Mouse (Mus musculus) megakaryocyte-erythroid progenitor cell, adult 5-6 weeks (primary cell): ENCODE measurements around the gene Phlpp2. TPM values are rescaled to one million over a fixed set of nuclear protein-coding genes. Genes with fewer than 3 reads are reported as not detected.

Experiments
- total RNA-seq, 2 experiments: library from RNA; stranded (forward) in 1 of 2; stranded (reverse) in 1 of 2; fragments of 200-1000, 215-1000 nt in 1 of 2; fragments of >200 nt in 1 of 2; fragmentation: Nextera tagmentation in 1 of 2; gene quantifications; 2 replicates each; pipeline ENCODE4 v1.2.3; 2014 to 2017

Phlpp2 gene
- total RNA-seq, 2 experiments from 2014 or later, result 8.8 to 12.7 TPM

Other genes with a start within 250 kb of the Phlpp2 start
- gene Ist1, start 175.3 kb upstream of the Phlpp2 start, total RNA-seq (2014; fragmentation: Nextera tagmentation), result 71.2 and 72.9 TPM in 2 replicates
- 80.7 and 86.8 TPM in 2 replicates for gene Ist1, start 175.3 kb upstream of the Phlpp2 start, total RNA-seq (2017)
- gene Zfp821, start 163.0 kb upstream of the Phlpp2 start, total RNA-seq (2014; fragmentation: Nextera tagmentation), result 6.6 and 8.7 TPM in 2 replicates
- 7.3 and 10.2 TPM in 2 replicates for gene Zfp821, start 163.0 kb upstream of the Phlpp2 start, total RNA-seq (2017)
- gene Atxn1l, start 130.8 kb upstream of the Phlpp2 start, total RNA-seq (2014; fragmentation: Nextera tagmentation), result 8.5 and 18.3 TPM in 2 replicates
- gene Atxn1l, start 130.8 kb upstream of the Phlpp2 start, total RNA-seq (2017), result 8.7 and 9.2 TPM in 2 replicates
- gene Ap1g1, start 90.0 kb upstream of the Phlpp2 start, total RNA-seq (2014; fragmentation: Nextera tagmentation), result 65.0 and 65.3 TPM in 2 replicates
- gene Ap1g1, start 90.0 kb upstream of the Phlpp2 start, total RNA-seq (2017), result 55.6 and 69.0 TPM in 2 replicates
- not detected in 2 replicates for gene Marveld3, start 93.7 kb downstream of the Phlpp2 start, total RNA-seq (2014; fragmentation: Nextera tagmentation)
- not detected in 2 replicates for gene Marveld3, start 93.7 kb downstream of the Phlpp2 start, total RNA-seq (2017)
- not detected in 2 replicates for gene Tat, start 121.9 kb downstream of the Phlpp2 start, total RNA-seq (2014; fragmentation: Nextera tagmentation)
- not detected in 2 replicates for gene Tat, start 121.9 kb downstream of the Phlpp2 start, total RNA-seq (2017)
- gene Chst4, start 171.2 kb downstream of the Phlpp2 start, total RNA-seq (2014; fragmentation: Nextera tagmentation), result not detected in 2 replicates
- not detected in 2 replicates for gene Chst4, start 171.2 kb downstream of the Phlpp2 start, total RNA-seq (2017)
- 0.27 TPM in 1 of 2 replicates, not detected in the other for gene Zfp612, start 211.2 kb downstream of the Phlpp2 start, total RNA-seq (2014; fragmentation: Nextera tagmentation)
- not detected in 2 replicates for gene Zfp612, start 211.2 kb downstream of the Phlpp2 start, total RNA-seq (2017)
- gene Gm21964, start 232.7 kb downstream of the Phlpp2 start, total RNA-seq (2014; fragmentation: Nextera tagmentation), result not detected in 2 replicates
- gene Gm21964, start 232.7 kb downstream of the Phlpp2 start, total RNA-seq (2017), result not detected in 2 replicates
- not detected in 2 replicates for gene Gm17720, start 234.2 kb downstream of the Phlpp2 start, total RNA-seq (2014; fragmentation: Nextera tagmentation)
- not detected in 2 replicates for gene Gm17720, start 234.2 kb downstream of the Phlpp2 start, total RNA-seq (2017)